Mouse (Mus musculus) hindbrain, embryonic 14.5 days (tissue): Measurements from ENCODE around the gene Fgfr2. TPM values are rescaled to one million over a fixed set of nuclear protein-coding genes. Genes with fewer than 3 reads are reported as not detected.

ENCODE experiments used
- ATAC-seq: fragments of 200-750 bp; cut with Nextera tagmentation; 2 replicates; pipeline ENCODE4 v1.8.0; 2017; ENCODE audit warnings: moderate number of reproducible peaks, mild to moderate bottlenecking, moderate TSS enrichment, moderate library complexity; ENCODE audit not compliant: low FRiP score
- DNase-seq: peaks from one replicate; pipeline ENCODE4 v3.0.0-alpha.2; 2015; ENCODE audit warnings: low spot score
- H3K27ac ChIP-seq: fragments of 300-500 bp; sonication (generic); 2 replicates; pipeline ENCODE4 v1.5.1; 2014; ENCODE audit warnings: mild to moderate bottlenecking, moderate library complexity
- H3K27me3 ChIP-seq: fragments of 300-500 bp; sonication (generic); 2 replicates; pipeline ENCODE4 v1.6.1; 2014; ENCODE audit warnings: mild to moderate bottlenecking, low read length, mixed read lengths; ENCODE audit not compliant: control insufficient read depth, insufficient read depth
- H3K36me3 ChIP-seq: fragments of 300-500 bp; sonication (generic); replicated peaks from 2 replicates; pipeline ENCODE4 v1.6.1; 2014; ENCODE audit not compliant: control insufficient read depth, insufficient read depth
- H3K4me1 ChIP-seq: fragments of 300-500 bp; sonication (generic); replicated peaks from 2 replicates; pipeline ENCODE4 v1.6.1; 2014; ENCODE audit warnings: antibody characterized with exemption, low read length, mixed read lengths; ENCODE audit not compliant: control insufficient read depth, insufficient read depth
- H3K4me2 ChIP-seq: fragments of 300-500 bp; sonication (generic); replicated peaks from 2 replicates; pipeline ENCODE4 v1.6.1; 2014; ENCODE audit warnings: mild to moderate bottlenecking, moderate library complexity
- H3K4me3 ChIP-seq: fragments of 300-500 bp; sonication (generic); replicated peaks from 2 replicates; pipeline ENCODE4 v1.5.1; 2014; ENCODE audit warnings: mild to moderate bottlenecking, low read length
- H3K9ac ChIP-seq: fragments of 300-500 bp; sonication (generic); 2 replicates; pipeline ENCODE4 v1.6.1; 2014
- H3K9me3 ChIP-seq: fragments of 300-500 bp; sonication (generic); 2 replicates; pipeline ENCODE4 v1.6.1; 2016; ENCODE audit warnings: low read length; ENCODE audit not compliant: control insufficient read depth
- WGBS: fragments of 180-500 bp; shearing (Covaris S2); extraction: QIAGEN DNeasy Blood & Tissue Kit; methylation state at CpG from one replicate; pipeline ENCODE4 v1.1.7; 2014; 5-methylcytosine and 5-hydroxymethylcytosine counted together
- polyA plus RNA-seq: library from polyadenylated mRNA; unstranded; fragments of >200 nt; fragmentation: Nextera tagmentation; extraction: Ambion mirVana; gene quantifications from 2 replicates; pipeline ENCODE4 v1.2.1, GENCODE M21; 2014

Gene Fgfr2
- polyA plus RNA-seq, 1 experiment from 2014 or later: 43.5 TPM

DNA sequence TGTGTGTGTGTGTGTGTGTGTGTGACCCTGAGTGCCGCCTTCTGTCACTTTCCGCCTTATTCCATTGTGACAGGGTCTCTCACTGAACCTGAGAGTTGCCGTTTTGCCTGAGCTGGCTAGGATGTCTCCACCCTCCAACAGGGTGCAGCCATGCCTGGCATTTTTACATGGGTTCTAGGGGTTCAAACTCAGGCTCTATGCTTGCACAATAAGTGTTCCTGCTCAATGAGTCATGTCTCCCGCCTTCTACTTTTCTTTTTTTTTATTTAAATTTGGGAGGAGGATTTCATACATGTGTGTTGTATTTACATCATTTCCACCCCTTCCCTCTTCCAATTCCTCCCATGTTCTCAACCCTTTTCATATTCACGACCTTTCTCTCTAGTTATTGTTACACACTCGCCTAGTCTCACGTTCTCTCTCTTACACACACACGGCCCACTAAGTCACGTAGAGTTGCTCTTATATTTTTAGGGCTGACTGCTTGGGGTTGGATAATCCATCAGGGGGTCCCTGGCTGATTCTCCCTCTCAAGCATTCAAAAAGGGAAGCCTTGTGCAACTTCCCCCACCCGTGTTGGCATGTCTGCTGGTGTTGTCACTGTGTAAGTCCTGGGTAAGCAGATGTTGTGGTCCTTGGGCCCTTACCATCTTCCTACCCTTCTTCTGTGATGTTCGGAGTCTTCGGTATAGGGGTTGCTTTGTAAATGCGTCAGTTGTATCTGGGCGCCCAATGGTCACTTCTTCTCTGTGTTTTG is 432.3 kb downstream of the Fgfr2 start:
- ATAC-seq: no peak
- Histone ChIP-seq H3K27me3 (no peaks in the 10 kb centered on the region), H3K27ac (no peak overlapping the region), H3K4me2 (no peak overlapping the region), H3K9ac (no peak overlapping the region), H3K4me3 (no peak overlapping the region), H3K4me1 (0 out of 2 replicates have a peak, but pooled peaks cover 10% of the 10 kb centered on the region), H3K36me3 (no peaks in the 10 kb centered on the region), H3K9me3 (no peaks in the 10 kb centered on the region)
- DNase-seq: no peak
- WGBS: 89% methylated on average over 14 of the region's 14 CpGs

DNA sequence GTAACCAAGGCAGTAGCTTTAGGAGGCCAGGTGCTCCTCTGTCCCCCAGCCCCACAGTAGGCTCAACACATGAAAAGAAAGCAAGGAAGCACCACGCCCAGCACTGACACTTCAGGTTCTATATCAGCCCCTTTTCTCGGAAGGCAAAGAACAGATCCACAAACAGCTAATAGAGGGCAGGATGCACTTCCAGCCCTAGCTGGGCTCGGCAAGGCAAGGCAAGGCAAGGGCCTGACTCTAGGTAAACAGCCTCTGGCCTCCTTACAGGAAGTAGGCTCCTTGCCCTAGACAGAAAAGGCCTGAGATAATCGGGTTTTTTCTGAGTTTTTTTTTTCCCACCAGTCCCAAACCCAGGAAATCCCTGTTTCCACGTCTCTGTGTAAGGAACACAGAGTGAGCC is 433.4 kb downstream of the Fgfr2 start:
- Histone ChIP-seq H3K9ac (no peak overlapping the region), H3K4me1 (0 out of 2 replicates have a peak, but pooled peaks cover 10% of the 10 kb centered on the region), H3K9me3 (no peaks in the 10 kb centered on the region), H3K27me3 (no peaks in the 10 kb centered on the region), H3K4me2 (no peak overlapping the region), H3K27ac (no peak overlapping the region), H3K4me3 (no peak overlapping the region), H3K36me3 (no peaks in the 10 kb centered on the region)
- ATAC-seq (no peak), DNase-seq (no peak)
- WGBS: 82% methylated on average over 5 of the region's 5 CpGs

DNA sequence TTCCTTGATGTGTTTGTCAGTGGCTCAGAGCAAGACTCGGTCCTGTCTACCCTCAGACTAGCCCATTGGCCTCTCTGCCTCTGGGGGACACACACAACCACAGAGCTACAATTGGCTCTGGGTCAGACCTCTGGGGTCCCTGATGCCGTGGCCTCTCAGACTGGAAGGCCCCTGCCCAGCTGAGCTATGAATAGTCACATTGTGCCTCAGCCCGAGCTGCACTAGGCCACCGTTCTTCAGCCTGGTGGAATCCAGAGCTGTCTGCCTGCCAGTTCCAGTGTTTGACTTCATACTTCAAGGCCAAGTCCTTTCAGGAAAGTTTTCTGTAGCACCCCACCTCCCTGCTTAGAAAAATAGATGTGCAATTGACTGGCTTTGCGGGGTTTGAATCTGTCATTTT is 434.4 kb downstream of the Fgfr2 start:
- H3K4me1 ChIP-seq: 0 out of 2 replicates have a peak, but pooled peaks cover 10% of the 10 kb centered on the region
- no peak overlapping the region for H3K9ac ChIP-seq
- H3K36me3 ChIP-seq: no peaks in the 10 kb centered on the region
- no peaks in the 10 kb centered on the region for H3K9me3 ChIP-seq
- H3K27me3 ChIP-seq: no peaks in the 10 kb centered on the region
- H3K4me3 ChIP-seq: no peak overlapping the region
- DNase-seq (no peak), ATAC-seq (no peak)
- 48% methylated on average over 5 of the region's 5 CpGs for WGBS
- no peak overlapping the region for H3K4me2 ChIP-seq
- H3K27ac ChIP-seq: no peak overlapping the region

DNA sequence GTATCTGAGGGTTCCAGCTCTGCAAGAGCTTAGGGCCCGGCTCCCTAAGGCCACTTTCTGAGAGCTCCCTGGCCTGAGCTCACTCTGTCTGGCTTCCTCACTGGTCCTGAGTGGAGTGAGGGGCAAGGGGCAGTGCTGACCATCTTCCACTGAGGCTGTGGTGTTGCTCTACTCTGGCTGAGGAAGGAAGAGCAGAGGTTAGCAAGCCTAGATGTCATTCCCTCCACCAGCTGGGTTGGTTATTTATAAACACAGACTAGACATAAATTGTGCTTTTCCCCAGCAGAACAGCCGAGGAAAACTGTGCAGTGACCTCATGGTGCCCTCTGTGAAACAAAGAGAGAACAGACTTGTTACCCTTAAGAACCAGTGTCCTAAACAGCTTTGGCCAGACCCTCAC is 435.3 kb downstream of the Fgfr2 start:
- WGBS: 59% methylated on average over 2 of the region's 2 CpGs
- Histone ChIP-seq H3K36me3 (no peaks in the 10 kb centered on the region), H3K9me3 (no peaks in the 10 kb centered on the region), H3K4me3 (no peak overlapping the region), H3K9ac (no peak overlapping the region), H3K4me1 (0 out of 2 replicates have a peak, but pooled peaks cover 10% of the 10 kb centered on the region), H3K4me2 (no peak overlapping the region), H3K27ac (no peak overlapping the region), H3K27me3 (no peaks in the 10 kb centered on the region)
- DNase-seq: no peak
- no peak for ATAC-seq

DNA sequence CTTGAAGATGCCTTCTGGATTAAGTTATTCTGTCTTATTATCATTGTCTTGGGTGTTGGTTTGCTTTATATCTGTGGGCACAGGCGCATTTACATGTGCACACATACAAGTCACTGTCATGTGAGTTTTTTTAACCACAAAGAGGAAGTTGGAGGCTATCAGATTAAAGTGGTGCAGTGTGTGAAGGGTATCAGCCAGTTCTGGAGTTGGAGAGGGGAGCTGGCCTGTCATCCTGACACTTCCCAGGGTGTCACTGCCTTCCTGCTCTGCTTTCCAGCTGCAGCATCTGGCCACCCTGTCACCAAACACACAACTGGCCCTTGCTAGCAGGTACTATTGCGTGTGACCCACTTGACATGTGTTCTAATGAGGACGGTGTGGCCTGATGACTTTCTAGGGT is 436.6 kb downstream of the Fgfr2 start:
- Histone ChIP-seq H3K9me3 (no peaks in the 10 kb centered on the region), H3K27ac (no peak overlapping the region), H3K4me1 (0 out of 2 replicates have a peak, but pooled peaks cover 10% of the 10 kb centered on the region), H3K36me3 (no peaks in the 10 kb centered on the region), H3K4me2 (no peak overlapping the region), H3K27me3 (no peaks in the 10 kb centered on the region), H3K9ac (no peak overlapping the region), H3K4me3 (no peak overlapping the region)
- DNase-seq (no peak), ATAC-seq (no peak)
- WGBS: 98% methylated on average over 3 of the region's 3 CpGs

DNA sequence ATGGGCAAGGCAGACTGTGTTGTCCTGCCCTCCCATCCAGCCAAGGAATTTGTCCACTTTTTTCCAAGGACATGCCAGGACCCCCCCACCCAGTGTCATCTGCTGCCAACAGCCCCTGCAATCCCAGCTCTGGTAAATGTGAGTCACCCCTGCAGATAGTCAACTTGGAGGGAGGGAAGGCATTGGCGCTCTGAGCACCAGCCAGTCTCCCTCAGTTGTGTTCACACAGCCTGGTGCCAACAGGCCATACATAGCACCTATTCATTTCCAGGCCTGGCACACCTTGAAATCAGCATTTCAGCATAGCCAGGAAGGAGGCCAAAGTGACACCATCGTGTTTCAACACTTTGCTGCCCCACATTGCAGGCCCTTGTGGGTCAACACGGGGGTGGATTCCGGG is 439.2 kb downstream of the Fgfr2 start:
- WGBS: 91% methylated on average over 4 of the region's 4 CpGs
- Histone ChIP-seq H3K4me3 (no peak overlapping the region), H3K9me3 (no peaks in the 10 kb centered on the region), H3K4me2 (no peak overlapping the region), H3K9ac (no peak overlapping the region), H3K36me3 (no peaks in the 10 kb centered on the region), H3K27ac (no peak overlapping the region), H3K27me3 (no peaks in the 10 kb centered on the region), H3K4me1 (0 out of 2 replicates have a peak, but pooled peaks cover 10% of the 10 kb centered on the region)
- ATAC-seq (no peak), DNase-seq (no peak)

DNA sequence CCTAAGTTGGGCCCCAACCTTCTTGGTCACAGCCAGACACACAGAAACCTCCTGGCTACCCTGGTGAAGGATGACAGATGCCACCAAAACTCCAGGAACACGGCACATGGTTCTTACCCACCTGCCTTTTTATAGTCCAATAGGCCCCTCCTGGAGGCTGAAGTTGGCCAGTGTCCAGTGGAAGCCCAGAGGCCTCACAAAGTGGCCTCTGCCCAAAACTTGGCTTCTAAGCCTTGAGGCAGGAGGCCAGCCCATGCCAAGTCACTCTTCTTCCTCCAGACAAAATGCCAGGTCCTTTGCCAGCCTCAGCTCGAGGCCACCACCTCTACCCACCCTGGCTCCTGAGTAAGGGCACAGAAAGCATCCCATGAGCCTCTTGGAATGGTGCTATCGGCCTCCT is 440.2 kb downstream of the Fgfr2 start:
- Histone ChIP-seq H3K27me3 (no peaks in the 10 kb centered on the region), H3K36me3 (no peaks in the 10 kb centered on the region)

DNA sequence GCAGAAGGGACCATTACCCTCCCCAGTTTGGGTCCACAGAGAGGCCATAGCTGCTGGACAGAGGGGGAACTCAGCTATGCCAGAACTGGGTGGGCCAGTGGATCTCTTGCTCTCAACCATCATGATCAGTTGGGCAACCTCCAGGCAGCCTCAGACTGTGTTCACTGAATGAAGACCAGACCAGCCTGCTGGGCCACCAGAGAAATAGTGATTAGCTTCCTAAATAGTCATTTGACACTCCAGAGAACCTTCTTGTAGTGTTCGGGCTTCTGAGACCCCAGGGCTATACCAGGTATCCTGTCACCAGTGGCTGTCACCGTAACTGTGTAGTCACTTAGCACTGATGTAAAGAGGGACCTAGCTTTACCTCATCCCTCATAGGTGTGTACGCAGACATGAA is 440.8 kb downstream of the Fgfr2 start:
- no peaks in the 10 kb centered on the region for H3K4me1 ChIP-seq
- H3K9me3 ChIP-seq: no peaks in the 10 kb centered on the region
- H3K9ac ChIP-seq: no peak overlapping the region
- H3K27ac ChIP-seq: no peak overlapping the region
- DNase-seq (no peak), ATAC-seq (no peak)
- H3K36me3 ChIP-seq: no peaks in the 10 kb centered on the region
- no peak overlapping the region for H3K4me3 ChIP-seq
- H3K4me2 ChIP-seq: no peak overlapping the region
- 100% methylated on average over 3 of the region's 3 CpGs for WGBS
- no peaks in the 10 kb centered on the region for H3K27me3 ChIP-seq

More for the DNA sequence above, 440.2 kb downstream of the Fgfr2 start:
- H3K4me2 ChIP-seq: no peak overlapping the region
- DNase-seq (no peak), ATAC-seq (no peak)
- H3K4me3 ChIP-seq: no peak overlapping the region
- no peak overlapping the region for H3K27ac ChIP-seq
- no peak overlapping the region for H3K9ac ChIP-seq
- H3K9me3 ChIP-seq: no peaks in the 10 kb centered on the region
- 0 out of 2 replicates have a peak, but pooled peaks cover 2% of the 10 kb centered on the region for H3K4me1 ChIP-seq
- 66% methylated on average over 3 of the region's 3 CpGs for WGBS

DNA sequence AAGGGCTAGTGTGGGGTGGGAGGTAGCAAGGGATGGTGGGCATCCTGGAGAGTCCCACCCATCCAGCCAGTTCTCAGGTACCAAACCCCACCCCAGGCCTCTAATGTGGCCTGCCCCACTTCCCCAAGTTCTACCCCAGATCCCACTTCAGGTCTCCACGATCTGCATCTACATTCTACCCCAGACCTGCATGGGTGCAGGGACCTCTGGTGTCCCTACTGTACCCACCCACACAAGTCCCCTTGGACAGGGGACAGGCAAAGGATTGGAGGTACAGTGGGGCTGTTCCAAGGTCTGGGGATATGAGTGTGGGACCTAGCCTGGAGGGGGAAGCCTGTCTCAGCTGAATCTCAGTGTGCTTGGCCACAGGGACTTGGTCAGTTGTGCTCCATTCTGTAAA is 441.3 kb downstream of the Fgfr2 start:
- ATAC-seq (no peak), DNase-seq (no peak)
- no peak overlapping the region for H3K9ac ChIP-seq
- WGBS: 95% methylated on average over 1 of the region's 1 CpGs
- no peak overlapping the region for H3K4me3 ChIP-seq
- H3K36me3 ChIP-seq: no peaks in the 10 kb centered on the region
- no peak overlapping the region for H3K27ac ChIP-seq
- H3K4me1 ChIP-seq: no peaks in the 10 kb centered on the region
- no peaks in the 10 kb centered on the region for H3K27me3 ChIP-seq
- H3K4me2 ChIP-seq: no peak overlapping the region
- H3K9me3 ChIP-seq: no peaks in the 10 kb centered on the region
